Mouse (Mus musculus) cerebellum, adult 2 months (tissue): Measurements from ENCODE around the gene Ak7.

Source experiments
- CTCF ChIP-seq: fragments of 200-500 bp; IDR thresholded peaks from 2 replicates; pipeline ENCODE4 v1.5.1; 2011; ENCODE audit warnings: low read depth, mild to moderate bottlenecking, control low read depth, low read length, moderate library complexity, borderline replicate concordance; ENCODE audit not compliant: insufficient read depth
- POLR2A ChIP-seq: fragments of 200-500 bp; IDR thresholded peaks from 2 replicates; pipeline ENCODE4 v1.6.1; 2011; ENCODE audit warnings: low read length, control low read depth, borderline replicate concordance; ENCODE audit not compliant: insufficient read depth

DNA sequence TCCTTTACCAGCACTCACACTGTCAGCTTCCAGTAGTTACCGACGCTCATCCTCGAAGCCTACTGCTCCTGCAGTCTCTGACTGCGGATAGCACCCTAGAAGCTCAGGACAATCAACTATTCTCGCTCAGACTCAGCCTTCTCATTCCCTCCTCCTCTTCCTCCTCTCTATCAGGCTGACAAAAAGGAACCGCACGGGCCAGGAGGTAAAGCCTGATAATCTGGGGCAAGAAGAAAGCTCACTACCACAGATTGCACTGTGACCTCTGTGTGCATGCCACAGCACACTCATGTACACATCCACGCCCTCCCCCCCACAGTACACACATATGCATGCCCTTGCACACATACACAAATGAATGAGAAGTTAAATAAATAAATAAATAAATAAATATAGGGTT lies 29.5 kb upstream of the Ak7 start:
- TF ChIP-seq CTCF = no peak
- no peak for TF ChIP-seq POLR2A
